Mouse (Mus musculus) CD8-positive naive resting alpha-beta T cell, adult 57 days (primary cell): ENCODE measurements around the gene Ttn. TPM values are rescaled to one million over a fixed set of nuclear protein-coding genes. Genes with fewer than 3 reads are reported as not detected.

ENCODE experiments used
- total RNA-seq: library from RNA; stranded (reverse); gene quantifications from one replicate; pipeline ENCODE4 v1.2.4, GENCODE M21; 2023

Gene Ttn
- 0.03 TPM for total RNA-seq

DNA sequence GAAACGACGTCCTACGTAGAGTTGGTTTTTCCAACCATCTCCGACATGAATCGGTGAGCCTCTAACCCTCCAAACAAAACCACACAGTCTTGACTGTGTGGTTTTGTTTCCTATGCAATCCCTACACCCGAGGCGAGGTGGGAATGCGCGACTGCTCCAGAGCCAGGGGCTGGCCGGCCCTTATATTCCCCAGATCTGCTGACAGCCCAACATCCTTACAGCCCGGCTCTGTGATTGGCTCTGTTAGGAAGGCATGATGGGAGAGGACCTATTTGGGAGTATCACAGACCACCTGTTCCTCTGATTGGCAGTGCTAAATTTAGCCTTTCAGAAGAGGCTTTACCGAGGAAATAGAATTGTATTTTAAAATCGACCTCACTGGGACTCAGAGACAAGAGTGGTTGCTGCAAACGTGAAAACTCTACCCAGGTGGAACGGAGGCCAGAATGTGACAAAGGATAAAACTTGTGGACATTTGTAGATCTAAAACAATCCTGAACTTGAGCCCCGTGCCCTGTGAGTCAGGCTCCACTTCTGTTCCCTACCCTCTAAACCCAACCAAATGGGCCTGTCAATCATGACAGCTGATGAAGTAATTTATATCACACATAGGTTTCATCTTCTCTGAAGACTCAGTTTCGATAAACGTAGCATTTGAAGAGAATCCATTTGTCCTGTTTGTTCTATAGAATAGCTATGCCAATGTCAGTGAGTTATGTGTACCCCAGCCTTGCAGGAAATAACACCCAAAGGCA is at the start of gene Ttn:
Gene Ttn (minus strand): TSS at position 157 of the 755 bp plus-strand sequence.

GRCm38 (mm10) chr2:76674725-76675427 is 307.5 kb downstream of the Ttn start, which contains the start of gene Plekha3:
Plekha3 (plus strand) TSS chr2:76675281.

DNA sequence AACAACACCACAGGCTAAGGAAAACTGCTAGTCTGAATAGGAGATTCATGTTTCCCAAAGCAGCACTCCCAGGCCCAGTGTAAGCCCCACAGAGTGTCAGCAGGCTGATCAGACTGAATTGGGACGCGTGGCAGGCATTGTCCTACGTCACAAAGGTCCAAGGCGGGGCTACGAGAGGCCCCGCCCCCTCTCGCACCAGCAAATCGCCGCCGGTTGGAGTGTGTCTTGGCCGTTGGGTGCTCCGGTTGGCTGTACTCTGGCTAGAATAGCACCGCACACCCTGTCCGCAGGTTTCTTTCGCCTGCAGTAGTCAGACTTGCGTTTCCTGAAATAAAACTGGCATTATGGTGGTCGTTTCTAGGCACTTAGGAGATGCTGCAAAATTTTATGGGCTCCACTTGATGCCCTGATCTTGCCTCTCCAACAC is 309.4 kb downstream of the Ttn start, which contains the start of gene Fkbp7:
Gene Fkbp7 (minus strand): TSS at position 151 of the 427 bp plus-strand sequence.

Other genes with a start within 250 kb of the Ttn start
- gene Ccdc141, start 188.1 kb upstream of the Ttn start, total RNA-seq = 1.3 TPM